Mouse (Mus musculus) myocyte (in vitro differentiated cells): ENCODE measurements around the gene Cisd1.

Experiments
- MAX ChIP-seq: IDR thresholded peaks from one replicate; pipeline ENCODE4 v1.6.1; 2011; ENCODE audit warnings: low read depth, mild to moderate bottlenecking, control low read depth
- TCF3 ChIP-seq: IDR thresholded peaks from one replicate; pipeline ENCODE4 v1.6.1; 2011; ENCODE audit warnings: low read depth, control low read depth; ENCODE audit not compliant: insufficient read length

DNA sequence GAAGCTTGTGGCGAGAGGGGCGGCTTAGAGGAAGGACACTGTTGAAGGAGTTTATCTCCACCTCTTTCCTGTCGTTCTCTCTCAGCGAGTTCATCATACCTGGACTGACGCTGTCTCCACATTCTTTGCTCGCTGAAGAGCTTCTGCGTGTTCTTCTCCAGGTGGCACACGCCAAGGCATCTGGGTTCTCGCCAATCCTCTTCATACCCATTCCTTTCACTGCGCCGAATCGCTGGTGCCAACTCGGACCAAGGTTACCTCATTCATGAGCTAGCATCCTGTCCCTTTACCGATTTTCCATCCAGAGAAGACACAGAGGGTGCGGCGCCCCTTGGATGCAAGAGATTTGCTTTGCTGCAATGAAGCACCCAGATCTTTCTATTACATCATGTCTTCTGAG, 44.6 kb downstream of the Cisd1 start:
- no peak for TF ChIP-seq TCF3
- no peak for TF ChIP-seq MAX
